ENCODE assay signal across 8 mouse cellular contexts in the genomic region with DNA sequence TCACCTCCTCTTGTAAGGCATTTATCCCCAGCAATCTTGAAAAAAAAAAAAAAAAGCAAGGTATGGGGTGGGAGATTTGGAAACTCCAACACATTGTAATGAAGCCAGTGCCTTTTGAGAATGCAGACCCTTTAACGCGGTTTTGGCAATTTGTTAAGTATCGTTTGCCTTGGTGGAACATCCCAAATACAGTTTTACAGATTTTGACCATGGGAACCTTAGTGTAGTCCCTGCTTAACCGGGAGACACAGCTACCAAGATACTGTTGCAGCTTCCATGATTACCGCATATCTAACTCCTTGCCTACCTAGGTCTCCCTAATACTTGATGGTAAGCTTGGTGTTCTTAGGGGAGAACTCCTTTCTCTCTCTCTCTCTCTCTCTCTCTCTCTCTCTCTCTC. TPM values are rescaled to one million over a fixed set of nuclear protein-coding genes. Genes with fewer than 3 reads are reported as not detected.
DNase-seq lines count a peak whose midpoint lies in the region; ATAC-seq lines count a peak whose summit lies in the region.

No protein-coding gene starts in this region.

- DNase-seq in kidney, adult 18-20 months = no peak
- no peak for DNase-seq in hindbrain, embryonic 14.5 days (ENCODE audit: low spot score)
- DNase-seq in midbrain, embryonic 14.5 days = no peak
- DNase-seq in layer of hippocampus, postnatal 10 days (ENCODE audit: low spot score in 2 of 2) = no peak
- DNase-seq in cerebellum, postnatal 14 days = no peak
- no peak for DNase-seq in layer of hippocampus, adult 18-20 months (ENCODE audit: low spot score in 2 of 2)

- peak overlapping the region; percentile 87 for H3K4me3 ChIP-seq in kidney, embryonic 16.5 days (ENCODE audit: low read length)
- peak overlapping the region; percentile 82 for H3K4me3 ChIP-seq in brown adipose tissue, adult 24 weeks (ENCODE audit: insufficient read depth, low read depth, low read length)
- peak overlapping the region; percentile 96 for H3K4me3 ChIP-seq in hindbrain, embryonic 14.5 days (replicated peaks; ENCODE audit: low read length)
- peak overlapping the region; percentile 96 for H3K4me3 ChIP-seq in midbrain, embryonic 14.5 days (replicated peaks; ENCODE audit: low read depth, low read length)

- H3K27me3 ChIP-seq in kidney, embryonic 16.5 days (ENCODE audit: insufficient read depth, low read length) = 0 out of 2 replicates have a peak, but pooled peaks cover 3% of the 10 kb centered on the region
- no peaks in the 10 kb centered on the region for H3K27me3 ChIP-seq in hindbrain, embryonic 14.5 days (ENCODE audit: control insufficient read depth, insufficient read depth, low read length)
- H3K27me3 ChIP-seq in midbrain, embryonic 14.5 days (ENCODE audit: control insufficient read depth, insufficient read depth, low read length) = no peaks in the 10 kb centered on the region

- peak overlapping the region; percentile 66 for H3K4me2 ChIP-seq in kidney, embryonic 16.5 days (replicated peaks; ENCODE audit: low read depth, low read length)
- H3K4me2 ChIP-seq in hindbrain, embryonic 14.5 days (replicated peaks) = peak overlapping the region; percentile 93
- H3K4me2 ChIP-seq in midbrain, embryonic 14.5 days (ENCODE audit: low read length) = peak overlapping the region; percentile 80

- no peak overlapping the region for H3K27ac ChIP-seq in kidney, embryonic 16.5 days (ENCODE audit: low read length)
- H3K27ac ChIP-seq in brown adipose tissue, adult 24 weeks (replicated peaks; ENCODE audit: low read depth, low read length) = no peak overlapping the region
- H3K27ac ChIP-seq in hindbrain, embryonic 14.5 days = no peak overlapping the region
- no peak overlapping the region for H3K27ac ChIP-seq in midbrain, embryonic 14.5 days (replicated peaks; ENCODE audit: low read depth, low read length)

- WGBS in kidney, embryonic 16.5 days = 18% methylated on average over 5 of the region's 5 CpGs
- 25% methylated on average over 5 of the region's 5 CpGs for WGBS in hindbrain, embryonic 14.5 days
- 24% methylated on average over 5 of the region's 5 CpGs for WGBS in midbrain, embryonic 14.5 days

- peak overlapping the region; percentile 95 for H3K9ac ChIP-seq in kidney, embryonic 16.5 days (replicated peaks; ENCODE audit: low read length)
- peak overlapping the region; percentile 97 for H3K9ac ChIP-seq in hindbrain, embryonic 14.5 days
- H3K9ac ChIP-seq in midbrain, embryonic 14.5 days (replicated peaks; ENCODE audit: low read length) = peak overlapping the region; percentile 86

- no peaks in the 10 kb centered on the region for H3K9me3 ChIP-seq in kidney, embryonic 16.5 days (ENCODE audit: low read length)
- H3K9me3 ChIP-seq in hindbrain, embryonic 14.5 days (ENCODE audit: control insufficient read depth, low read length) = no peaks in the 10 kb centered on the region
- H3K9me3 ChIP-seq in midbrain, embryonic 14.5 days (ENCODE audit: control insufficient read depth, low read length) = no peaks in the 10 kb centered on the region

- H3K36me3 ChIP-seq in kidney, embryonic 16.5 days (ENCODE audit: insufficient read depth, low read length) = peaks cover 6% of the 10 kb centered on the region; the same call in 1 of the 2 replicates
- peaks cover 27% of the 10 kb centered on the region for H3K36me3 ChIP-seq in hindbrain, embryonic 14.5 days (replicated peaks; ENCODE audit: control insufficient read depth, insufficient read depth)
- H3K36me3 ChIP-seq in midbrain, embryonic 14.5 days (ENCODE audit: control insufficient read depth, insufficient read depth, low read length) = peaks cover 18% of the 10 kb centered on the region

- no peak for ATAC-seq in kidney, embryonic 16.5 days (ENCODE audit: low FRiP score, low TSS enrichment)
- no peak for ATAC-seq in hindbrain, embryonic 14.5 days (ENCODE audit: low FRiP score)
- no peak for ATAC-seq in midbrain, embryonic 14.5 days (ENCODE audit: low FRiP score, low TSS enrichment)

- peaks cover 9% of the 10 kb centered on the region for H3K4me1 ChIP-seq in kidney, embryonic 16.5 days (ENCODE audit: insufficient read depth, low read length)
- H3K4me1 ChIP-seq in brown adipose tissue, adult 24 weeks (ENCODE audit: control insufficient read depth, insufficient read depth, insufficient read length, low read length) = no peaks in the 10 kb centered on the region
- peaks cover 8% of the 10 kb centered on the region for H3K4me1 ChIP-seq in hindbrain, embryonic 14.5 days (replicated peaks; ENCODE audit: control insufficient read depth, insufficient read depth, low read length)
- peaks cover 14% of the 10 kb centered on the region; the same call in 1 of the 2 replicates for H3K4me1 ChIP-seq in midbrain, embryonic 14.5 days (ENCODE audit: control insufficient read depth, insufficient read depth, low read length)

RNA-seq across cellular contexts. Expression of a gene that starts 0.7 kb away (rescaled TPM):
- 32.4 and 35.4 TPM in 2 replicates for polyA plus RNA-seq in kidney, embryonic 16.5 days (2015; fragmentation: Nextera tagmentation; extraction: Ambion mirVana)
- polyA plus RNA-seq in brown adipose tissue, adult 24 weeks (2012; ENCODE audit: insufficient read depth, insufficient read length, missing spikeins) = 7.0 and 9.9 TPM in 2 replicates
- polyA plus RNA-seq in hindbrain, embryonic 14.5 days (2014; fragmentation: Nextera tagmentation; extraction: Ambion mirVana) = 31.8 and 37.3 TPM in 2 replicates
- 19.6 and 34.4 TPM in 2 replicates for polyA plus RNA-seq in midbrain, embryonic 14.5 days (2014; fragmentation: Nextera tagmentation; extraction: Ambion mirVana)
- 10 to 100 TPM; 37.7 to 39.5 TPM for total RNA-seq in layer of hippocampus, postnatal 10 days (2021)
- total RNA-seq in layer of hippocampus, adult 18-20 months (2021) = 10 to 100 TPM; 40.7 to 44.8 TPM

RNA-seq across cellular contexts. Expression of a gene that starts 38.4 kb away (rescaled TPM):
- 46.9 and 47.0 TPM in 2 replicates for polyA plus RNA-seq in kidney, embryonic 16.5 days (2015; fragmentation: Nextera tagmentation; extraction: Ambion mirVana)
- 24.7 and 25.4 TPM in 2 replicates for polyA plus RNA-seq in brown adipose tissue, adult 24 weeks (2012; ENCODE audit: insufficient read depth, insufficient read length, missing spikeins)
- polyA plus RNA-seq in hindbrain, embryonic 14.5 days (2014; fragmentation: Nextera tagmentation; extraction: Ambion mirVana) = 73.9 and 82.1 TPM in 2 replicates
- 69.4 and 75.3 TPM in 2 replicates for polyA plus RNA-seq in midbrain, embryonic 14.5 days (2014; fragmentation: Nextera tagmentation; extraction: Ambion mirVana)
- total RNA-seq in layer of hippocampus, postnatal 10 days (2021) = 10 to 100 TPM; 28.9 to 33.9 TPM
- total RNA-seq in layer of hippocampus, adult 18-20 months (2021) = 10 to 100 TPM; 22.3 to 25.3 TPM

RNA-seq across cellular contexts. Expression of a gene that starts 40.9 kb away (rescaled TPM):
- polyA plus RNA-seq in kidney, embryonic 16.5 days (2015; fragmentation: Nextera tagmentation; extraction: Ambion mirVana) = 98.2 and 101 TPM in 2 replicates
- 94.9 and 119 TPM in 2 replicates for polyA plus RNA-seq in brown adipose tissue, adult 24 weeks (2012; ENCODE audit: insufficient read depth, insufficient read length, missing spikeins)
- polyA plus RNA-seq in hindbrain, embryonic 14.5 days (2014; fragmentation: Nextera tagmentation; extraction: Ambion mirVana) = 80.3 and 87.5 TPM in 2 replicates
- polyA plus RNA-seq in midbrain, embryonic 14.5 days (2014; fragmentation: Nextera tagmentation; extraction: Ambion mirVana) = 70.5 and 73.5 TPM in 2 replicates
- total RNA-seq in layer of hippocampus, postnatal 10 days (2021) = 10 to 100 TPM; 60.6 to 63.8 TPM
- total RNA-seq in layer of hippocampus, adult 18-20 months (2021) = 10 to 100 TPM; 58.0 to 60.7 TPM

RNA-seq across cellular contexts. Expression of a gene that starts 50.7 kb away (rescaled TPM):
- polyA plus RNA-seq in kidney, embryonic 16.5 days (2015; fragmentation: Nextera tagmentation; extraction: Ambion mirVana) = 42.7 and 44.1 TPM in 2 replicates
- polyA plus RNA-seq in brown adipose tissue, adult 24 weeks (2012; ENCODE audit: insufficient read depth, insufficient read length, missing spikeins) = 21.2 and 26.5 TPM in 2 replicates
- 11.1 and 13.3 TPM in 2 replicates for polyA plus RNA-seq in hindbrain, embryonic 14.5 days (2014; fragmentation: Nextera tagmentation; extraction: Ambion mirVana)
- 9.0 and 9.2 TPM in 2 replicates for polyA plus RNA-seq in midbrain, embryonic 14.5 days (2014; fragmentation: Nextera tagmentation; extraction: Ambion mirVana)
- 10 to 100 TPM; 23.6 to 30.5 TPM for total RNA-seq in layer of hippocampus, postnatal 10 days (2021)
- total RNA-seq in layer of hippocampus, adult 18-20 months (2021) = 10 to 100 TPM; 30.1 to 33.0 TPM
